Mouse (Mus musculus): ENCODE measurements around the gene Man2a1. TPM values are rescaled to one million over a fixed set of nuclear protein-coding genes. Genes with fewer than 3 reads are reported as not detected.

Gene Man2a1
- polyA plus RNA-seq, 1 experiment from 2014 or later, result 12.6 TPM

GRCm38 (mm10) chr17:64592788-64593187 is 7.7 kb upstream of the Man2a1 start:
- ATAC-seq (replicated peaks; ENCODE audit: low FRiP score, low TSS enrichment, low read depth), result no peak
- H3K4me3 ChIP-seq (ENCODE audit: low read depth, low read length), result no peak overlapping the region
- no peaks in the 10 kb centered on the region for H3K9me3 ChIP-seq (ENCODE audit: control insufficient read depth, low read length)
- H3K27ac ChIP-seq (ENCODE audit: low read depth), result no peak overlapping the region
- H3K4me1 ChIP-seq (replicated peaks; ENCODE audit: control insufficient read depth, insufficient read depth, low read length), result 0 out of 2 replicates have a peak, but pooled peaks cover 3% of the 10 kb centered on the region
- no peak overlapping the region for H3K9ac ChIP-seq (ENCODE audit: low read length)
- WGBS, result 92% methylated on average over 3 of the region's 3 CpGs
- no peaks in the 10 kb centered on the region for H3K27me3 ChIP-seq (replicated peaks; ENCODE audit: control insufficient read depth, insufficient read depth, low read length)
- H3K36me3 ChIP-seq (ENCODE audit: control insufficient read depth, insufficient read depth, low read length), result no peaks in the 10 kb centered on the region
- no peak overlapping the region for H3K4me2 ChIP-seq (ENCODE audit: low read length)
- no peak for DNase-seq (ENCODE audit: low spot score)

- no peaks in the 10 kb centered on the region for H3K36me3 ChIP-seq (ENCODE audit: control insufficient read depth, insufficient read depth, low read length)
- H3K27ac ChIP-seq (ENCODE audit: low read depth), result no peak overlapping the region
- H3K4me3 ChIP-seq (ENCODE audit: low read depth, low read length), result no peak overlapping the region
- no peaks in the 10 kb centered on the region for H3K9me3 ChIP-seq (ENCODE audit: control insufficient read depth, low read length)
- peaks cover 7% of the 10 kb centered on the region for H3K4me1 ChIP-seq (replicated peaks; ENCODE audit: control insufficient read depth, insufficient read depth, low read length)
- H3K4me2 ChIP-seq (ENCODE audit: low read length), result no peak overlapping the region
- H3K27me3 ChIP-seq (replicated peaks; ENCODE audit: control insufficient read depth, insufficient read depth, low read length), result no peaks in the 10 kb centered on the region
- ATAC-seq (replicated peaks; ENCODE audit: low FRiP score, low TSS enrichment, low read depth), result no peak
- no peak for DNase-seq (ENCODE audit: low spot score)
- H3K9ac ChIP-seq (ENCODE audit: low read length), result no peak overlapping the region
- 85% methylated on average over 9 of the region's 9 CpGs for WGBS
Observed at GRCm38 (mm10) chr17:64597770-64598169, 2.8 kb upstream of the Man2a1 start.

- WGBS, result 22% methylated on average over 4 of the region's 4 CpGs
- H3K4me3 ChIP-seq (ENCODE audit: low read depth, low read length), result peak overlapping the region; percentile 86
- no peaks in the 10 kb centered on the region for H3K36me3 ChIP-seq (ENCODE audit: control insufficient read depth, insufficient read depth, low read length)
- no peak for DNase-seq (ENCODE audit: low spot score)
- H3K9me3 ChIP-seq (ENCODE audit: control insufficient read depth, low read length), result no peaks in the 10 kb centered on the region
- no peaks in the 10 kb centered on the region for H3K27me3 ChIP-seq (replicated peaks; ENCODE audit: control insufficient read depth, insufficient read depth, low read length)
- peak overlapping the region; percentile 81 for H3K4me2 ChIP-seq (ENCODE audit: low read length)
- ATAC-seq (replicated peaks; ENCODE audit: low FRiP score, low TSS enrichment, low read depth), result no peak
- H3K4me1 ChIP-seq (replicated peaks; ENCODE audit: control insufficient read depth, insufficient read depth, low read length), result peaks cover 26% of the 10 kb centered on the region
- peak overlapping the region; percentile 96 for H3K27ac ChIP-seq (ENCODE audit: low read depth)
- peak overlapping the region; percentile 41; the same call in 1 of the 2 replicates for H3K9ac ChIP-seq (ENCODE audit: low read length)
Observed at GRCm38 (mm10) chr17:64599916-64600315, 620 bp upstream of the Man2a1 start.

- H3K4me1 ChIP-seq (replicated peaks; ENCODE audit: control insufficient read depth, insufficient read depth, low read length), result peaks cover 32% of the 10 kb centered on the region
- no peaks in the 10 kb centered on the region for H3K27me3 ChIP-seq (replicated peaks; ENCODE audit: control insufficient read depth, insufficient read depth, low read length)
- peak overlapping the region; percentile 86 for H3K9ac ChIP-seq (ENCODE audit: low read length)
- H3K27ac ChIP-seq (ENCODE audit: low read depth), result peak overlapping the region; percentile 96
- peak overlapping the region; percentile 81 for H3K4me2 ChIP-seq (ENCODE audit: low read length)
- peak overlapping the region; percentile 86 for H3K4me3 ChIP-seq (ENCODE audit: low read depth, low read length)
- ATAC-seq (replicated peaks; ENCODE audit: low FRiP score, low TSS enrichment, low read depth) (peak; percentile 56), DNase-seq (ENCODE audit: low spot score) (peak; percentile 88)
- WGBS, result under 1% methylated on average over 70 of the region's 73 CpGs
- no peaks in the 10 kb centered on the region for H3K9me3 ChIP-seq (ENCODE audit: control insufficient read depth, low read length)
- H3K36me3 ChIP-seq (ENCODE audit: control insufficient read depth, insufficient read depth, low read length), result no peaks in the 10 kb centered on the region
Observed at GRCm38 (mm10) chr17:64601091-64601750, 685 bp downstream of the Man2a1 start.

- Histone ChIP-seq H3K9me3 (ENCODE audit: control insufficient read depth, low read length) (no peaks in the 10 kb centered on the region), H3K4me3 (ENCODE audit: low read depth, low read length) (peak overlapping the region; percentile 86), H3K27ac (ENCODE audit: low read depth) (peak overlapping the region; percentile 96; the same call in 1 of the 2 replicates), H3K4me2 (ENCODE audit: low read length) (peak overlapping the region; percentile 81), H3K9ac (ENCODE audit: low read length) (peak overlapping the region; percentile 86), H3K36me3 (ENCODE audit: control insufficient read depth, insufficient read depth, low read length) (no peaks in the 10 kb centered on the region), H3K27me3 (replicated peaks; ENCODE audit: control insufficient read depth, insufficient read depth, low read length) (no peaks in the 10 kb centered on the region), H3K4me1 (replicated peaks; ENCODE audit: control insufficient read depth, insufficient read depth, low read length) (peaks cover 32% of the 10 kb centered on the region)
- under 1% methylated on average over 44 of the region's 44 CpGs for WGBS
- DNase-seq (ENCODE audit: low spot score) (peak; percentile 73), ATAC-seq (replicated peaks; ENCODE audit: low FRiP score, low TSS enrichment, low read depth) (peak; percentile 23)
Observed at GRCm38 (mm10) chr17:64601751-64602578, 1.4 kb downstream of the Man2a1 start.

GRCm38 (mm10) chr17:64603134-64603533 is 2.6 kb downstream of the Man2a1 start:
- DNase-seq (ENCODE audit: low spot score), result no peak
- Histone ChIP-seq H3K4me2 (ENCODE audit: low read length) (peak overlapping the region; percentile 81), H3K27ac (ENCODE audit: low read depth) (no peak overlapping the region), H3K36me3 (ENCODE audit: control insufficient read depth, insufficient read depth, low read length) (no peaks in the 10 kb centered on the region), H3K9ac (ENCODE audit: low read length) (no peak overlapping the region), H3K4me3 (ENCODE audit: low read depth, low read length) (peak overlapping the region; percentile 86), H3K27me3 (replicated peaks; ENCODE audit: control insufficient read depth, insufficient read depth, low read length) (no peaks in the 10 kb centered on the region), H3K9me3 (ENCODE audit: control insufficient read depth, low read length) (no peaks in the 10 kb centered on the region), H3K4me1 (replicated peaks; ENCODE audit: control insufficient read depth, insufficient read depth, low read length) (peaks cover 32% of the 10 kb centered on the region)
- no peak for ATAC-seq (replicated peaks; ENCODE audit: low FRiP score, low TSS enrichment, low read depth)
- WGBS, result 40% methylated on average over 9 of the region's 9 CpGs

GRCm38 (mm10) chr17:64603534-64603933 is 3.0 kb downstream of the Man2a1 start:
- DNase-seq (ENCODE audit: low spot score) (no peak), ATAC-seq (replicated peaks; ENCODE audit: low FRiP score, low TSS enrichment, low read depth) (no peak)
- no peak overlapping the region for H3K9ac ChIP-seq (ENCODE audit: low read length)
- H3K4me3 ChIP-seq (ENCODE audit: low read depth, low read length), result peak overlapping the region; percentile 86
- 79% methylated on average over 5 of the region's 5 CpGs for WGBS
- no peaks in the 10 kb centered on the region for H3K27me3 ChIP-seq (replicated peaks; ENCODE audit: control insufficient read depth, insufficient read depth, low read length)
- H3K36me3 ChIP-seq (ENCODE audit: control insufficient read depth, insufficient read depth, low read length), result no peaks in the 10 kb centered on the region
- peaks cover 32% of the 10 kb centered on the region for H3K4me1 ChIP-seq (replicated peaks; ENCODE audit: control insufficient read depth, insufficient read depth, low read length)
- no peaks in the 10 kb centered on the region for H3K9me3 ChIP-seq (ENCODE audit: control insufficient read depth, low read length)
- H3K27ac ChIP-seq (ENCODE audit: low read depth), result no peak overlapping the region
- peak overlapping the region; percentile 81 for H3K4me2 ChIP-seq (ENCODE audit: low read length)

- peaks cover 36% of the 10 kb centered on the region for H3K4me1 ChIP-seq (replicated peaks; ENCODE audit: control insufficient read depth, insufficient read depth, low read length)
- no peaks in the 10 kb centered on the region for H3K36me3 ChIP-seq (ENCODE audit: control insufficient read depth, insufficient read depth, low read length)
- ATAC-seq (replicated peaks; ENCODE audit: low FRiP score, low TSS enrichment, low read depth) (no peak), DNase-seq (ENCODE audit: low spot score) (no peak)
- 63% methylated on average over 5 of the region's 5 CpGs for WGBS
- no peaks in the 10 kb centered on the region for H3K9me3 ChIP-seq (ENCODE audit: control insufficient read depth, low read length)
- no peaks in the 10 kb centered on the region for H3K27me3 ChIP-seq (replicated peaks; ENCODE audit: control insufficient read depth, insufficient read depth, low read length)
- H3K4me2 ChIP-seq (ENCODE audit: low read length), result peak overlapping the region; percentile 81
- no peak overlapping the region for H3K9ac ChIP-seq (ENCODE audit: low read length)
- no peak overlapping the region for H3K27ac ChIP-seq (ENCODE audit: low read depth)
- H3K4me3 ChIP-seq (ENCODE audit: low read depth, low read length), result no peak overlapping the region
Observed at GRCm38 (mm10) chr17:64604163-64604562, 3.6 kb downstream of the Man2a1 start.

All from intestine, embryonic 14.5 days (tissue).